Mouse (Mus musculus): ENCODE data around the gene Rgs3. TPM values are rescaled to one million over a fixed set of nuclear protein-coding genes. Genes with fewer than 3 reads are reported as not detected.

Gene Rgs3
- polyA plus RNA-seq, 1 experiment = 43.1 TPM

GRCm38 (mm10) chr4:62711159-62711558 lies 151.5 kb downstream of the Rgs3 start:
- no peaks in the 10 kb centered on the region for H3K36me3 ChIP-seq (ENCODE audit: control insufficient read depth, insufficient read depth, low read length)
- H3K4me1 ChIP-seq (ENCODE audit: control insufficient read depth, insufficient read depth, low read length) = no peaks in the 10 kb centered on the region
- no peaks in the 10 kb centered on the region for H3K27me3 ChIP-seq (replicated peaks; ENCODE audit: control insufficient read depth, insufficient read depth, low read length)
- 68% methylated on average over 7 of the region's 7 CpGs for WGBS
- TF ChIP-seq POLR2A (IDR thresholded peaks at IDR 0.05; ENCODE audit: low read depth, low read length) (no peak), CTCF (conservative IDR thresholded peaks at IDR 0.05; ENCODE audit: insufficient read depth, insufficient read length, low read depth, low read length) (no peak)
- no peak for DNase-seq
- H3K4me3 ChIP-seq (ENCODE audit: insufficient read depth, low read depth, low read length) = no peak overlapping the region
- no peak overlapping the region for H3K27ac ChIP-seq (ENCODE audit: insufficient read depth, low read depth, low read length)

GRCm38 (mm10) chr4:62711582-62711981 lies 151.9 kb downstream of the Rgs3 start:
- no peaks in the 10 kb centered on the region for H3K36me3 ChIP-seq (ENCODE audit: control insufficient read depth, insufficient read depth, low read length)
- H3K4me1 ChIP-seq (ENCODE audit: control insufficient read depth, insufficient read depth, low read length) = no peaks in the 10 kb centered on the region
- TF ChIP-seq CTCF (conservative IDR thresholded peaks at IDR 0.05; ENCODE audit: insufficient read depth, insufficient read length, low read depth, low read length) (no peak), POLR2A (IDR thresholded peaks at IDR 0.05; ENCODE audit: low read depth, low read length) (no peak)
- no peak overlapping the region for H3K27ac ChIP-seq (ENCODE audit: insufficient read depth, low read depth, low read length)
- H3K27me3 ChIP-seq (replicated peaks; ENCODE audit: control insufficient read depth, insufficient read depth, low read length) = no peaks in the 10 kb centered on the region
- H3K4me3 ChIP-seq (ENCODE audit: insufficient read depth, low read depth, low read length) = no peak overlapping the region
- 45% methylated on average over 4 of the region's 4 CpGs for WGBS
- no peak for DNase-seq

DNA sequence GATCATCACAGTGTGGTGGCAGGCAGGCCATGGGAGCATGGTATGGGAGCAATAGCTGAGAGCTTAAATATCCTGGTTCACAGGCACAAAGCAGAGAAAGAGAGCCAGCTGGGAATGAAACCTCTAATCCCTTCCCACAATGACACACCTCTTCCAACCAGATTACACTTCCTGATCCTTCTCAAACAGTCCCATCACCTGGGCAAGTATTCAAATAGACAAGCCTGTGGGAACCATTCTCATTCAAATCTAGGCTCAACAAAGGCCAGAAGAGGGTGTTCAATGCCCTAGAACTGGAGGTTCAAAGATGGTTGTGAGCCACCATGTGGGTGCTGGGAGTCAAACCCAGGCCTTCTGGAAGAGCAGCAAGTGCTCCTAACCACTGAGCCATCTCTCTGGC lies 161.2 kb downstream of the Rgs3 start:
- TF ChIP-seq POLR2A (IDR thresholded peaks at IDR 0.05; ENCODE audit: low read depth, low read length) = no peak
- no peak for TF ChIP-seq CTCF (conservative IDR thresholded peaks at IDR 0.05; ENCODE audit: insufficient read depth, insufficient read length, low read depth, low read length)

DNA sequence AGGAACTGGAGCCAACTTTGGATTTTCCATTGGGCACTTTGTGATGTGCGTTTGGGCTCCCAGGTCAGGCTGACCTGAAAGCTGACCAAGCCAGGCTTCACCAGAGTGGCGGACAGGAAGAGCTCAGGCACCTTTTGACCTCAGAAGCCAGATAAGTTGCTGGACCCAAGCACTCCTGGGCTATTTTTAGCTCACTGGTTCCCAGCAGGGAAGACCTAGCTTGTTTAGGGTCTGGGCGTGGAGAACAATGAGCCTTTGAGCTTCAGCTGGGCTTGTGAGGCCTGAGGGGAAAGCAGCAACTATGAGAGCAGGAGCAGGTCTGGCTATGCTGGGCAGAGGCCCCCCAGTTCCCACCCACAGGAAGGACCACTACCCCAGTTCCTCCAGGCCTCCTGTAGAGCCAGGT lies 162.4 kb downstream of the Rgs3 start:
- peak; percentile 61 for DNase-seq
- H3K27ac ChIP-seq (ENCODE audit: insufficient read depth, low read depth, low read length) = no peak overlapping the region

More for the DNA sequence above, 161.2 kb downstream of the Rgs3 start:
- Histone ChIP-seq H3K27me3 (replicated peaks; ENCODE audit: control insufficient read depth, insufficient read depth, low read length) (no peaks in the 10 kb centered on the region), H3K4me3 (ENCODE audit: insufficient read depth, low read depth, low read length) (no peak overlapping the region), H3K4me1 (ENCODE audit: control insufficient read depth, insufficient read depth, low read length) (no peaks in the 10 kb centered on the region), H3K27ac (ENCODE audit: insufficient read depth, low read depth, low read length) (no peak overlapping the region), H3K36me3 (ENCODE audit: control insufficient read depth, insufficient read depth, low read length) (no peaks in the 10 kb centered on the region)
- no peak for DNase-seq

DNA sequence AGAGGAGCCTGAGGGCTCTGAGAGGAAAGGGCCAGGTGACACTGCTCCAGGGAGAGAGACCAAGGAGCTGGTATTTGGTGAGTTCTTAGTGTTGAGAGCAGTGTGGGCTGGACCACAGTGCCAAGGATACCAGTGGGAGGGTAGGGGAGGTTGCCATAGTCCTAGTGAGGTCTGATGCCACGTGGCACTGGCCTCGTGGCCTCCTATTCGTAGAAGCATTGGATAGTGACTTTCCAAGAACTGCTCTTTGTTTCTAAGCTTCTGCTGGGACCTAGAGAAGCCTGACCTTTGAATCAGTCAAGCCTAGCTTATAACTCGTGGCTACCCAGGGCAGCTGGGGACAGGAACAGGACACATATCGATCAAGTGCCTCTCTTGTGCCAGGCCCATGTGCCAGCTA lies 164.1 kb downstream of the Rgs3 start:
- WGBS = 59% methylated on average over 5 of the region's 5 CpGs
- no peak for TF ChIP-seq POLR2A (IDR thresholded peaks at IDR 0.05; ENCODE audit: low read depth, low read length)
- no peak for TF ChIP-seq CTCF (conservative IDR thresholded peaks at IDR 0.05; ENCODE audit: insufficient read depth, insufficient read length, low read depth, low read length)
- H3K4me1 ChIP-seq (ENCODE audit: control insufficient read depth, insufficient read depth, low read length) = no peaks in the 10 kb centered on the region
- H3K36me3 ChIP-seq (ENCODE audit: control insufficient read depth, insufficient read depth, low read length) = no peaks in the 10 kb centered on the region
- DNase-seq = peak; percentile 80
- H3K4me3 ChIP-seq (ENCODE audit: insufficient read depth, low read depth, low read length) = no peak overlapping the region
- H3K27me3 ChIP-seq (replicated peaks; ENCODE audit: control insufficient read depth, insufficient read depth, low read length) = no peaks in the 10 kb centered on the region
- no peak overlapping the region for H3K27ac ChIP-seq (ENCODE audit: insufficient read depth, low read depth, low read length)

More for the DNA sequence above, 162.4 kb downstream of the Rgs3 start:
- Histone ChIP-seq H3K4me3 (ENCODE audit: insufficient read depth, low read depth, low read length) (no peak overlapping the region), H3K36me3 (ENCODE audit: control insufficient read depth, insufficient read depth, low read length) (no peaks in the 10 kb centered on the region), H3K27me3 (replicated peaks; ENCODE audit: control insufficient read depth, insufficient read depth, low read length) (no peaks in the 10 kb centered on the region), H3K4me1 (ENCODE audit: control insufficient read depth, insufficient read depth, low read length) (no peaks in the 10 kb centered on the region)
- WGBS = 60% methylated on average over 3 of the region's 3 CpGs
- no peak for TF ChIP-seq CTCF (conservative IDR thresholded peaks at IDR 0.05; ENCODE audit: insufficient read depth, insufficient read length, low read depth, low read length)
- TF ChIP-seq POLR2A (IDR thresholded peaks at IDR 0.05; ENCODE audit: low read depth, low read length) = no peak

GRCm38 (mm10) chr4:62726282-62726937 lies 166.8 kb downstream of the Rgs3 start:
- H3K4me1 ChIP-seq (ENCODE audit: control insufficient read depth, insufficient read depth, low read length) = no peaks in the 10 kb centered on the region
- H3K4me3 ChIP-seq (ENCODE audit: insufficient read depth, low read depth, low read length) = no peak overlapping the region
- WGBS = 91% methylated on average over 5 of the region's 5 CpGs
- no peaks in the 10 kb centered on the region for H3K36me3 ChIP-seq (ENCODE audit: control insufficient read depth, insufficient read depth, low read length)
- no peak for DNase-seq
- TF ChIP-seq CTCF (conservative IDR thresholded peaks at IDR 0.05; ENCODE audit: insufficient read depth, insufficient read length, low read depth, low read length) (no peak), POLR2A (IDR thresholded peaks at IDR 0.05; ENCODE audit: low read depth, low read length) (no peak)
- H3K27ac ChIP-seq (ENCODE audit: insufficient read depth, low read depth, low read length) = no peak overlapping the region
- no peaks in the 10 kb centered on the region for H3K27me3 ChIP-seq (replicated peaks; ENCODE audit: control insufficient read depth, insufficient read depth, low read length)

DNA sequence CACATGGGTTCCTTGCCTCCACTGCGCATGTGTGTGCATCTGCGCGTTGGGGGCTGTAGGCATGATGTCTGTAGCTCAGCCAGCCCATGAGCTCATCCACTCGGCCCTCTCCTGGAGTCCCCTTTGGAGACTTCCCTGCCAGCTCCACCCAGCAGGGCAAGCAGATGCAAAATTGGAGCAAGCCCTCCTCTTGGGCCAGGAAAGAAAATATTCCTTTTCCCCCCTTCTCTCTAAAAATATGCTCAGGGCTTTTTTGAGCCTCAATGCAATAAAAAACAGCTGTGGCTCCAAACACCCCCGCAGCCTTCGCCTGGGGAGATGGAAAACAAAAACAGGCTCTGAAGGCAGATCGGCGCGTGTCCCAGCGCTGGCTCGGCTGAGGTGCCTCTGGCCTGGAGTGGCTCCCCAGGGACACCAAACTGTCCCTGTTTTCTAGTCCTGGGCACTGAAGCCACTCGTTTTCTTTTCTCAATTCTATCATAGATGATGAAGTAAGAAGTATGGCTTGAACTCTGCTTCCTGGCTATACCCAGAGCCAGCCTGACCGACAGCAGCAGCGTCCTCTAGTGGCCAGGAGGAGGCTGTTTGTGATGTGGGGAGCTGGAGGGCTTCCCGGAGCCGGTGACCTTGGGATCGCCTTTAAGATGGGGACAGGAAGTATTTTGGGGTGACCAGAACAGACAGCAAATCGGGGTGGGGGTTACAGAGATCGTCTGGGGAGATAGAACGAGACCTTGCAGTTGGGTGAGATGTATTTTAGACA lies 168.1 kb downstream of the Rgs3 start:
- Histone ChIP-seq H3K36me3 (ENCODE audit: control insufficient read depth, insufficient read depth, low read length) (no peaks in the 10 kb centered on the region), H3K4me3 (ENCODE audit: insufficient read depth, low read depth, low read length) (no peak overlapping the region), H3K4me1 (ENCODE audit: control insufficient read depth, insufficient read depth, low read length) (no peaks in the 10 kb centered on the region), H3K27me3 (replicated peaks; ENCODE audit: control insufficient read depth, insufficient read depth, low read length) (no peaks in the 10 kb centered on the region), H3K27ac (ENCODE audit: insufficient read depth, low read depth, low read length) (no peak overlapping the region)
- TF ChIP-seq CTCF (conservative IDR thresholded peaks at IDR 0.05; ENCODE audit: insufficient read depth, insufficient read length, low read depth, low read length) (0 out of 2 replicates have a peak, but pooled peaks have one; percentile 16), POLR2A (IDR thresholded peaks at IDR 0.05; ENCODE audit: low read depth, low read length) (no peak)
- peak; percentile 48 for DNase-seq
- 80% methylated on average over 20 of the region's 20 CpGs for WGBS

All from kidney, adult 2 months (tissue).